Mouse (Mus musculus) megakaryocyte, embryonic 14.5 days (primary cell): ENCODE results near the gene Il31ra.

ENCODE experiments used
- FLI1 ChIP-seq: IDR thresholded peaks from 2 replicates; pipeline ENCODE4 v1.6.1; 2012; ENCODE audit warnings: low read length, inconsistent platforms, mixed read lengths
- GATA1 ChIP-seq: IDR thresholded peaks from 3 replicates; pipeline ENCODE4 v1.6.1; 2012; ENCODE audit warnings: mixed read lengths, low read length, inconsistent platforms, borderline replicate concordance

DNA sequence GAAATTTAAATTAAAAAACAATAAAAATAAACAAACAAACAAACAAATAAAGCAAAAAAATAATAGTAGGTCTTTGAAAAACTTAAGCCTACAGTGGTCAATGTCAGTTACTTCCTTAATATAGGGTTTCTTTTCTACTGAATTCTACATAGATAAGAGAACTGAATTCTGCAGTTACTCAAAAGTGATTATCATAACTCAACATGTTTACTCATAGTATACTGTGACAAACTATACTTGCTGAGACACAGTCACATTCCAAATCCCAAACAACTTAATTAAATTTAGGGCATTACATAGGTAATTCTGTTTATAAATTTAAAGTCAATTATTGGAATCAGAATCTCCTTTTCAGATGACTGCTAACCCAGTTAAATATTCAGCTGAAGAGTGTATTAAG is 4.5 kb downstream of the Il31ra start:
- no peak for TF ChIP-seq GATA1
- no peak for TF ChIP-seq FLI1
